Mouse (Mus musculus) v-Abl transformed pro-B cells (cell line): ENCODE data around the gene Smpd4.

ENCODE experiments used
- in situ Hi-C, 2 experiments: fragments of 400-800 bp; cut with MboI; formaldehyde crosslinking; loops; one replicate each; pipeline ENCODE4 v1.15.1; 2025; ENCODE audit not compliant: unreplicated experiment in 2 of 2

Gene Smpd4

GRCm38 (mm10) chr16:17637610-17638009 is 18.5 kb downstream of the Smpd4 start:
- in situ Hi-C loops: no loop called here

GRCm38 (mm10) chr16:17638036-17638628 is 19.0 kb downstream of the Smpd4 start:
- in situ Hi-C loops: no loop called here

- in situ Hi-C loops: no loop called here
These were observed 19.9 kb downstream of the Smpd4 start for GRCm38 (mm10) chr16:17639081-17639480.

GRCm38 (mm10) chr16:17639951-17640350 is 20.8 kb downstream of the Smpd4 start:
- in situ Hi-C loops: no loop called here

- in situ Hi-C loops: no loop called here
These were observed 21.6 kb downstream of the Smpd4 start for GRCm38 (mm10) chr16:17640706-17641105.

GRCm38 (mm10) chr16:17641301-17641700 is 22.1 kb downstream of the Smpd4 start:
- in situ Hi-C loops: no loop called here

GRCm38 (mm10) chr16:17642311-17642710 is 23.2 kb downstream of the Smpd4 start:
- in situ Hi-C loops: no loop called here

GRCm38 (mm10) chr16:17643437-17643990 is 24.4 kb downstream of the Smpd4 start:
- in situ Hi-C loops: no loop called here

GRCm38 (mm10) chr16:17646310-17647114 is 27.4 kb downstream of the Smpd4 start, which contains the start of gene Ccdc74a:
Gene Ccdc74a (plus strand): TSS chr16:17646470.
- in situ Hi-C loops: no loop called here

GRCm38 (mm10) chr16:17647156-17647555 is 28.0 kb downstream of the Smpd4 start:
- in situ Hi-C loops: no loop called here

GRCm38 (mm10) chr16:17647566-17648340 is 28.6 kb downstream of the Smpd4 start:
- in situ Hi-C loops: no loop called here

- in situ Hi-C loops: no loop called here
These were observed 30.9 kb downstream of the Smpd4 start for GRCm38 (mm10) chr16:17649925-17650605.

GRCm38 (mm10) chr16:17650711-17651110 is 31.6 kb downstream of the Smpd4 start:
- in situ Hi-C loops: no loop called here

GRCm38 (mm10) chr16:17652607-17653006 is 33.5 kb downstream of the Smpd4 start:
- in situ Hi-C loops: no loop called here

GRCm38 (mm10) chr16:17653601-17654000 is 34.4 kb downstream of the Smpd4 start:
- in situ Hi-C loops: no loop called here

GRCm38 (mm10) chr16:17654188-17654795 is 35.1 kb downstream of the Smpd4 start:
- in situ Hi-C loops: no loop called here

- in situ Hi-C loops: no loop called here
These were observed 37.2 kb downstream of the Smpd4 start for GRCm38 (mm10) chr16:17656212-17656871.

GRCm38 (mm10) chr16:17665568-17665967 is 46.4 kb downstream of the Smpd4 start:
- in situ Hi-C loops: no loop called here

- in situ Hi-C loops: no loop called here
These were observed 50.7 kb downstream of the Smpd4 start for GRCm38 (mm10) chr16:17669886-17670285.
